Mouse (Mus musculus): ENCODE data around the gene Fscn2.
"Not testable (repeated sequence)": the region's sequence is repeated elsewhere in the genome, so short reads cannot be mapped to it uniquely, and the experiment has no call there.

The Fscn2 gene

DNA sequence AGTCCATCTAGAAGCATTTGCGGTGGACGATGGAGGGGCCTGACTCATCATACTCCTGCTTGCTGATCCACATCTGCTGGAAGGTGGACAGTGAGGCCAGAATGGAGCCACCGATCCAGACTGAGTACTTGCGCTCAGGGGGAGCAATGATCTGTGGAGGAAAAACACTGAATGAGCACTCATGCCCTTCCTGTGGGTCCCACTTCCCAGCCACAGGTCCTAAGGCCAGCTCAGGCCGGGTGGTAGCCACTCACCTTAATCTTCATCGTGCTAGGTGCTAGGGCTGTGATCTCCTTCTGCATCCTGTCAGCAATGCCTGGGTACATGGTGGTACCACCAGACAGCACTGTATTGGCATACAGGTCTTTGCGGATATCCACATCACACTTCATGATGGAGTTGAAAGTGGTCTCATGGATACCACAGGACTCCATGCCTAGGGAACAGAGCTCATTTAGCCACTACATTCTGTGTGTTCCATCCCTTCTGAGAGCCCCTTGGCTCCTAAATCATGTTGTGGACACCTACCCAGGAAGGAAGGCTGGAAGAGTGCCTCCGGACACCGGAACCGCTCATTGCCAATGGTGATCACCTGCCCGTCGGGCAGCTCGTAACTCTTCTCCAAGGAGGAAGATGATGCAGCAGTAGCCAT lies 14.8 kb upstream of the Fscn2 start:
- not testable (repeated sequence) for DNase-seq (ENCODE audit: low spot score)

DNA sequence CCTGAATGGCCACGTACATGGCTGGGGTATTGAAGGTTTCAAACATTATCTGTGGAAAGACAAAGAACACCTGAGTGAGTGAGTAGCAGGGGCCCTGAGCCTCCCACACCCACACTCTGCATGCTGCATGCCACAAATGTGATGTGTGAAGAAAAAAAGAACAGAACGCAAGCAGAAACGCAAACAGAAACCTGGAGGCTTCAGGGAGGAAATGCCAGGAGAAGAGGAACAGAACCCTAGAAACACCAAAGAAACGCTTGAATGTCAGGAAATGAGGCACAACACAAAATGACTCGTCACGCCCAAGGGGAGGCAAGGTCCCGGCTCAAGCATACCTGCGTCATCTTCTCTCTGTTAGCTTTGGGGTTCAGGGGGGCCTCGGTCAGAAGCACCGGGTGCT lies 14.0 kb upstream of the Fscn2 start:
- peak; percentile 41 for DNase-seq (ENCODE audit: low spot score)

DNA sequence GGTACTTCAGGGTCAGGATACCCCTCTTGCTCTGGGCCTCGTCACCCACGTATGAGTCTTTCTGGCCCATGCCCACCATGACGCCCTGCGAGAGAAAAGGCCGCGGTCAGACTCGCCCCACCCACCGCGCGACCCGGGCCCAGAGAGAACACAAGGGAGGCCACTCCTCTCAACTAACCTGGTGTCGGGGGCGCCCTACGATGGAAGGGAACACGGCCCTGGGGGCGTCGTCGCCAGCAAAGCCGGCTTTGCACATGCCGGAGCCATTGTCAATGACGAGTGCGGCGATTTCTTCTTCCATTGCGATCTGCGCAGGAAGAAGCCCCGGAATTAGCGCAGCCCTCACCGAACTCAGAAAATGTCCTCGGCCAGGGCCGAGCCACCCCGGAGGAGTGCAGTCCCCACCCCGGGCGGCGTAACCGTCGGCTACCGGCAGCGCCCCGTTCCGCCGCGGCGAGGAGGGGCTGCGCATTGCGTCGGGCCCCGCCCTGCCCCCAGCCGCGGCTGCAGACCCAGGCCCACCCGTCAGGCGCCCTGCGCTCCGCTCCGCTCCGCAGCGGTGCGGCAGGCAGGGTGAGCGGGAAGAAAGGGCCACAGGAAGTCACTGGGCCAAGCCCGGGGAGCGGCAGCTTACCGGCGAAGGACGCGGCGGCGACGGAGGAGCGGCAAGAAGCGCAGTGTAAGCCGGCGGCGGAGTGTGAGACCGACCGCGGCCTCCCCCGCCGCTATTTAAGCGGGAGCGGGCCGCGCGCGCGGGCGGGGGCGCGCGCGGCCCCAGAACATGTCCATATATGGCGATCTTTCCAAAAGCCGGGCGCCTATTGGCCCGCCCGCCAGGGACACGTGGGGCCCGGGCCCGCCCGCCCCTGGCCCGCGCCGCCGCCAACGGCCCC lies 13.3 kb upstream of the Fscn2 start, which contains the start of gene Actg1:
TSS of gene Actg1 (minus strand) at position 752 of the 893 bp plus-strand sequence.
- peak; percentile 96 for DNase-seq (ENCODE audit: low spot score)

DNA sequence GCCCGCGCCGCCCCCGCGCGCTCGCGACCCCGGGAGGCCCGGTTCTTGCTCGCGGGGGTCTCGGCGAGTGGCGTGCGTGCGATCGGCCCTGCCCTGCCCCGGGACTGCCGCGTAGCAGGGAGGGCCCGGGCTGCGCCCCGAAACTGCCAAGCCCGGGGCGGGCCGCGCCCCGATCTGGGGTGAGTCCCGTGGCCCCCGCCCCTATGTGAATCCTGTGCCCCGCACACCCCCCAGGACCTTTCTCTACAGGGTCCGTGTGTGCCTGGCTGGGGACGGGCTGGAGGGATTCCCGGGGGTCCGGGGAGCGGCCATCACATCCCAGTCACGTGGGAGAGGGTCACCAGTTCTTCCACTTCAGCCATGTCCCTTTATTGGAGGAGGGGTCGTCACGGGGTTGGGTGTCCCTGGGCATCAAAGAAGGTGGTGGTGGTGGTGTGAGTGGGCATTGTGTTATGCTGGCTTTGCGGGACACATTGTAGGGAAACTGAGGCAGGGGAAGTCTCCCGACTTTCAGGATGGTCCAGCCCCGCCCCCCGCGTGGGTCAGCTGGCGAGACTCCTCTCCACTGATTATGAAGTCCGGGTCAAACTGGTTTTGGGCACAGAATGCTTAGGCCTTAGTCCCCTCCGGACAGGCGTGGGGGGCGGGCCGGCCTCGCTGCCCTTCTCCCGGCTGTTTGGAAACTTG lies 12.5 kb upstream of the Fscn2 start:
- peak; percentile 77 for DNase-seq (ENCODE audit: low spot score)

DNA sequence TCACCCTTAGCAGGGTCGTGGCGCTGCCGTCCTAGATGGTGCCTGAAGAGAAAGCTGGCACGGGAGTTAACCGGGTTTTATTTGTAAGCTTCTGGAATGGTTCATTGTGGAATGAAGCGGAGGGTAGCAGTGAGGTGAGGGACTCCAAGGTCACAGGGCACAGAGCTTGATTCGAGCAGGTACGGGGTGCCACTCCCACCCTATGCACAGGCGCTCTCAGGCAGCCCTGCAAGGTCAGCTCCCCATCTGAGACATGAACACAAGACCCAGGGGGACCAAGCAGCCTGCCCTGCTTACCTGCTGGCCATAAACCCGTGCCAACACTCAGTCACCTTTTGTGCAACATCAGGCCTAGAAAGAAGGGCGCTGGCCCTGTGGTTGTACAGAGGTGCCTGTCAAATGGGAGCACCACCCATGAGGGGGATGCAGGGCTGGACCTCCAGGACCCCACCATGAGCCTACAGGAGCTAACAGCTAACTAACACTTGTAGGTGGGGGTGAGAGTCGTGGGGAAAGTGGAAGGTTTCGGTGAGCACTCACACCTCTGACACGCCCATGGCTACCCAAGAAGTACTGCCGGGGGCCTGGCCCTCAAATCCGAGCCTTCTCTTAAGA lies 11.9 kb upstream of the Fscn2 start:
- DNase-seq (ENCODE audit: low spot score), result peak; percentile 63

DNA sequence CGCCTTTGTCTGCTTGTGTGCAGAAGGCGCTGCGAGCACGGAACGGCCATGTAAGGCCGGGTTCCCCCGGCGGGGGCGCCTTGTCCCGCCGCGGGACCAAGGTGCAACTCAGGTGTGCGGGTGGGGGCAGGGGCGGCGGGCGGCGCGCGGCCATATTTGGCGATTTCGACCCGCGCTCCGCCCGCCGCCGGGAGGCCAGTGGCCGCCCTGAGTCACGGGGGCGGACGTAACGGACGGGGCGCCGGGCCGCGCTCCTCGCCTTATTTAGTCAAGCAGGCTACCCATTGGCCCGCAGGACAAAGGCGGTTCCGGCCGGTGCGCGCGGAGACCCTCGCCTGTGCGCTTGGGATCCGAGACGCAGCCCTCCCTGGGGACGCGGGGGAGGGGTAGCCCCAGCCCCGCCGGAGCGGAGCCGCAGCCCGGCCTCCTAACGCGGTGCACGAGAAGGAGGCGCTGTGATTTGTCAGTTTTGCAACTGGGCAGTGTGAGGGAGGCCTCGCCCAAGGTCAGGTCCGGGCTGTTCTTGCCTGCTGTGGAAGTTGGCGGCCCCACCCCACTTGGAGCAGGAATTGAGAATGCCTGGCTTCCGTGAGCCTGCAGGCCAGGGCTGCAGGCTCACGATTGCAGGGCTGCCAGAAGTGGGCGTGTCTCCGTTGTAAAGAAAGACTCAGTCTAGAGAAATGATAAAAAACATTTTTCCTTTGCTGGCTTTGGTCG lies 11.2 kb upstream of the Fscn2 start:
- DNase-seq (ENCODE audit: low spot score), result peak; percentile 97

DNA sequence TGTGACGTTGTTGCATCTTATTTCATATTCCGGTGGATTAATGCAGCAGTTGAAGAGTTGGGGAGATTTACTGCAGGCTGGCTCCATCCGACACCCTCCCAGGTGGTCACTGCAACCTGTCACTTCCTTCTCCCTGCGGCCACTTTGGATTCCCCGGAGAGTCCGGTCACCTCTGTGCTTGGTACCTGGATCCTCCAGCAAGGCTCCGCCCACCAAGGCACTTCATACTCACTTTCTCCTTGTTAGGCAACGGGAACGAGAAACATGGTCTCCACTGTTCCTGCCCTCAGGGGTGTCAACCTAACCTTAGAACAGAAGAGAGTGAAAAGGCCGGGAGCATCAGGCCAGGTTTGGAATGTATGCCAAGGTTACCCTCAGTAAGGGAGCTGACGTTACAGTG lies 10.6 kb upstream of the Fscn2 start:
- DNase-seq (ENCODE audit: low spot score), result peak; percentile 49

DNA sequence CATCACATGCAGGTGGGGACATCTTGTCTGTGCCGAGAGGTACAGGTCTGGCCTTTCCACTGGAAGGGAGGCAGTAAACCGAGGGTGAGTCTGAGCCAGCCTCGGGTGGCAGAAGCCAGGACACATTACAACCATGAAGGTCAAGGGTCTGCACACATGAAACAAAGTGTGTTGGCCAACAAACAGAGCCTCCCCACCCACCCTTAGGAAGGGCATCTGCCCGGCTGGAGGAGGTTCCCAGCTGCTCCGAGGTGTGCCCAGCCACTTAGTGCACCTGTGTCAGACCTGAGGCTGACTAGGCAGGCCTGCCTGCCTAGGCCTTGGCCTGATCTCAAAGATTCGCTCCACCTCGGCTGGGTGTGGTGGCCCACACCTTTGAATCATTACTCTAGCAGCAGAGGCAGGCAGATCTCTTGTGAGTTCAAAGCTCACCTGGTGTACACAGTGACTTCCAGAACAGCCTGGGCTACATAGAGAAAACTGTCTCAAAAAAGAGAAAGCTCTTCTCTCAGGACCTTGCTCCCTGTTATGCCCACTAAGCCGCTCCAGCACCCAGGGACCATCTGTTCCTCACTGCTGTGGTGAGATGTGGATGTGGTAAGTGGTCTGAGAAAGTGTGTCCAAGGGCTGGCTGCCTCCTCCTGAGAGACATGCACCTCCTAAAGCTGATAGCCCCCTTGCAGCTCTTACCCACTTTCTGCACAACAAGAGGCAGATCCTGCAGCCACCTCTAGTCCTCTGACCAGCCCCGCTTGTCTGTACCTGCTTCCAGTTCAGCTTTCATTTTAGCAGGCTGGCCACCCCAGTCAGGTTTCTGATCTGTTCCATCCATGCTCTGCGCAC lies 9.9 kb upstream of the Fscn2 start:
- no peak for DNase-seq (ENCODE audit: low spot score)

DNA sequence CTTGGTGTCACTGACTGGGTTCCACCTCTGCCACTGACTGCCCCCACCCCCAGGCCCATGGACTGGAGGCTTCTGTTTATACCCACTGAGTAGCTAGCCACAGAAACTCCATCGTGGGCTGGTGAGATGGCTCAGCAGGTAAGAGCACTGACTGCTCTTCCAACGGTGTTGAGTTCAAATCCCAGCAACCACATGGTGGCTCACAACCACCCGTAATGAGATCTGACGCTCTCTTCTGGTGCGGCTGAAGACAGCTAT lies 9.3 kb upstream of the Fscn2 start:
- not testable (repeated sequence) for DNase-seq (ENCODE audit: low spot score)

DNA sequence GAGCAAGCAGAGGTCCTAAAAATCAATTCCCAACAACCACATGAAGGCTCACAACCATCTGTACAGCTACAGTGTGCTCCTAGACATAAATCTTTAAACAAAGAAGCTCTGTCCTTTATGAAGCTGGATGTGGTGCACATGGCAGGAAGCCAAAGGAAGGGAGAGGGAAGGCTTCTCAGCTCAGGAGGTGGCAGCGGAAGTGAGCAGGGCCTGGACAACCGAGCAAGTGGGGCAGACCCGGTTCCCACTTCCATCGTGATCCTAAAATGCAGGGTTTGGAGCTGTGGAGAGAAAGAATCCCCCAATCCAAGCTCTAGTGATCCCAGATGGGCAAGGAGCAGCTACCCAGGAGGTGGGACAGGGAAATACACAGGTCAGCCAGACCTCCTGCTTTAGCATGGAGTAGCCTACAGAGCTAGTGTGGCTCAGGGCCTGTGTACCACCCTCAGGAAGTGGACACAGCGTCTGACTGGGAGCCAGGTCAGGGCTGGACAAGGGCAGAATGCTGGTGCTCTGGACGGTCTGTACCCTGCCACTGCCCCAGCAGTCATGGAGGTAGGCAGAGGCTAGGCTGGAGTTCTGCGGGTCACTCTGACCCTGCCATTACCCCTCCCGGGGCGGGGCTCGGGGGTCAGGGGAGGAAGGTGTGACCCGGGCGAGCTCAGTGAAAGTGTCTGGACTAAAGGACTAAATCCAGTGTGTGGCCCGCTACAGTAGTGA lies 8.6 kb upstream of the Fscn2 start:
- DNase-seq (ENCODE audit: low spot score), result peak; percentile 87

DNA sequence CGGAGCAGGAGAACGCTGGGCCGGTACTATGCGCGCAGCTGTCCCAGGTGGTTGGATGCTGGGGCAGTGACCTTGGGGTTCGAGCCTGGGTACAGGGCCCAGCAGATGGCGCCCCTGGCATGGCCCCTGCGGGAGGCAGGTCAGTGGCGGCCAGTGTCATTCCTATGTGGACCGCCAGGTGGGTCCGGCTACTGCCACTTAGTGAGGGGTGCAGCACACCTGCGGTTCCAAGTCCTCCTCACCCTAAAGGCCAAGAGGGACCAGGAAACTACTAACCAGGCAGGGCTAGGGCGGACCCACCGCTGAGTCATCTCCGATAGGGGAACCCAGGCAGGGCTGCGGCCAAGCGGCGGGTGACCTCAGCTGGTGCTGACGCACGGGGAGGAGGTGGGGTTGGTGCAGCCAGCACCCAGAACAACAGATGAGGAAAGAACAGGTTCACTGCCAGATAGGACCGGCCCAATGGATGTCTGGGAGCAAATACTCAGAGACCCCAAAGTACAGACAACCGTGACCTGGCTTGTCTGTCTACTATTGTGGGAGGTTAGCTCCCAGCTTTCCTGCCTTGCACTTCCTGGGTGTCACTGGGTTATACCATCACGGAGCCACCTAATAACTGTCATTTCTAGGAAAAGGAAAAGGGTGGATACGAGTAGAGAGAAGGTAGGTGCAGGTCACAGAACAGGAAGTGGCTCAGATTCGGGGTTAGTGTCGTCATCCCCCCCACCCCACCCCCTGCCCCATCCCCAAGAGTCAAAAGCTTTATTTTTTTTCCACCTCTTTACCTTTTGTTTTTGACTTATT lies 7.6 kb upstream of the Fscn2 start:
- DNase-seq (ENCODE audit: low spot score), result peak; percentile 89

DNA sequence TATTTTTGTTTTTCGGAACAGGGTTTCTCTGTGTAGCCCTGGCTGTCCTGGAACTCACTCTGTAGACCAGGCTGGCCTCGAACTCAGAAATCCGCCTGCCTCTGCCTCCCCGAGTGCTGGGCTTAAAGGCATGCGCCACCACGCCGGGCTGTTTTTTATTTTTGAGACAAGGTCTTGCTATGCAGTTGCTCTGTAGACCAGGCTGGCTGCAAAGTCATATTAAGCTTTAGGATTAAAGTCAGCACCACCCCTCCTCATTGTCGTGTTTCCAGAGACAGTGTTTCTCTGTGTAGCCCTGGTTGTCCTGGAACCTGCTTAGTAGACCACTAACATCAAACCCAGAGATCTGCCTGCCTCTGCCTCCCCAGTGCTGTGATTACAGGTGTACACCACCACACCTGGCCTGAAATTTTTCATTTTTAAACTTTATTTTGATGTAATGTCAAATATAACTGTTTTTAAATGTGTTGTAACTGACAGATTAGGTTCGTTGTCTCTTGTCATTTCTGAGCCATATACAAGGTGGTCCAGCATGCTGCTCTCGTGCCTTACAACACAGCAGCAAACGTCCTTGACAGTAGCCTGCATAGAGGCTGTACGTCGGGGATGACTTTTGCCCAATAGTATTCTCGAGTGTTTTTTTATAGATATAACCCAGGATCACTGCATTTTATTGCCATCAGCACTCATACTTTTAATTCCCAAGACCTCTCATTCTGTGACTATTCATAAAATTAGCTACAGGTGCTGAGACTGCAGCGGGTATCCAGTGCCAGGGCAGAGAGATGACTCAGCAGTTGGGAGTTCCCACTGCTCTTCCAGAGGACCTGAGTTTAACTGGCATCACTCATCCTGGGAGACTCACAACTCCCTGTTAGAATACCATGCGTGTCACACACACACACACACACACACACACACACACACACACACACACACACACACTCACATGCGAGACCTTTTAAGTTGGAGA lies 6.7 kb upstream of the Fscn2 start:
- DNase-seq (ENCODE audit: low spot score), result peak; percentile 60

DNA sequence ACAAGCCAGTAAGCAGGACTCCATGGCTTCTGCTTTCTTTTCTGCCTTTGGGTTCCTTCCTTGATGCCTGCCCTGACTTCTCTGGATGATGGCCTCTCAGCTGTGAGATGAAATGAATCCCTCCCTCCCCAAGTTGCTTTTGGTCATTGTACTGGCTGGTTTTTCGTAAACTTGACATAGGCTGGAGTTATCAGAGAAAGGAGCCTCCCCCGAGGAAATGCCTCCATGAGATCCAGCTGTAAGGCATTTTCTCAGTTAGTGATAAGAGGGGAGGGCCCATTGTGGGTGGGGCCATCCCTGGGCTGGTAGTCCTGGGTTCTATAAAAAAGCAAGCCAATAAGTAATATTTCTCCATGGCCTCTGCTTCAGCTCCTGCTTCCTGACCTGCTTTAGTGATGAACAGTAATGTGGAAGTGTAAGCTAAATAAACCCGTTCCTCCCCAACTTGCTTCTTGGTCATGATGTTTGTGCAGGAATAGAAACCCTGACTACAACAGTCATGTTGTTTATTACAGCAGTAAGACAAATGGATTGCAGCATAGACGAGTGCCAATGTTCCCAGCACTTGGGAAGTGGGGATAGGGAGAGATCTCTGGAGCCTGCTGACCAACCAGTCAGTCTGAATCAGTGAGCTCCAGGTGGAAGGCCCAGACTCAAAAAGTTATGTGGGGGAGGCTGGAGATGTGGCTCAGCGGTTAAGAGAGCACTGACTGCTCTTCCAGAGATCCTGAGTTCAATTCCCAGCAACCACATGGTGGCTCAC lies 5.9 kb upstream of the Fscn2 start:
- no peak for DNase-seq (ENCODE audit: low spot score)

DNA sequence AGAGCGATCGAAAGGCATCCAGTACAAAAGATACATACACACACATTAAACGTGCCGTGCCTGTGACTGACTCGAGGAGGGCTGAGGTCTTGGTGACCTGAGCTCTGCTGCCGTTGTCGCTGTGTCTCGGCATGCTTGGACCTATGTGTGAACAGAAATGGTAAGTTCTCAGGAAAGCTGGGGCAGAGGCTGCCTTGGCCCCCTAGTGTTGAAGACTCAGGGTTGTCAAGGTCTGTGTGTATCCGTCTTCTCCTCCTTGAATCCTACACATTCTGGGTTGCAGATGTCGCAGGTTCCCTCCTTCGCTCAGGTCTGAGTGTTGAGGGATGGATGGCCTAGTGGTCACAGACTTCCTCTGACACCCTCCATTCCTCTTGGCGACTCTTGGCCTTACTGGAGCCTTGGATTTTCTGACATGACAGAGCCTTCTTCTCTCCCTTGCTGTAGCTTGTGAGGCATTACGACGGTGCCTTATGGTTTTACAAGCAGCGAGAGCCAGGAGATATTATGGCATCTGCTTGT lies 5.0 kb upstream of the Fscn2 start:
- DNase-seq (ENCODE audit: low spot score), result no peak

DNA sequence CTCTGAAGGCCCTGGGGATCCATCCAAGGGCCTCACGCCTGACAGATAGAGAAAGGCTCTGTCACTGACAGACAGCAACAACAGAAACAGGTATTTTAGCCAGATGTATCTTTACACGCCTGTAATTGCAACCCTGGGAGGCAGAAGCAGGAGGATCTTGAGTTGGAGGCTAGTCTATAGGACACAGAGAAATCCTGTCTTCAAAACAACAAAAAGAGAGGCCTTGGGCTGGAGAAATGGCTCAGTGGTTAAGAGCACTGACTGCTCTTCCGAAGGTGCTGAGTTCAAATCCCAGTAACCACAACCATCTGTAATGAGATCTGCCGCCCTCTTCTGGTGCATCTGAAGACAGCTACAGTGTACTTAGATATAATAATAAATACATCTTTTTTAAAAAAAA lies 4.4 kb upstream of the Fscn2 start:
- DNase-seq (ENCODE audit: low spot score), result no peak

DNA sequence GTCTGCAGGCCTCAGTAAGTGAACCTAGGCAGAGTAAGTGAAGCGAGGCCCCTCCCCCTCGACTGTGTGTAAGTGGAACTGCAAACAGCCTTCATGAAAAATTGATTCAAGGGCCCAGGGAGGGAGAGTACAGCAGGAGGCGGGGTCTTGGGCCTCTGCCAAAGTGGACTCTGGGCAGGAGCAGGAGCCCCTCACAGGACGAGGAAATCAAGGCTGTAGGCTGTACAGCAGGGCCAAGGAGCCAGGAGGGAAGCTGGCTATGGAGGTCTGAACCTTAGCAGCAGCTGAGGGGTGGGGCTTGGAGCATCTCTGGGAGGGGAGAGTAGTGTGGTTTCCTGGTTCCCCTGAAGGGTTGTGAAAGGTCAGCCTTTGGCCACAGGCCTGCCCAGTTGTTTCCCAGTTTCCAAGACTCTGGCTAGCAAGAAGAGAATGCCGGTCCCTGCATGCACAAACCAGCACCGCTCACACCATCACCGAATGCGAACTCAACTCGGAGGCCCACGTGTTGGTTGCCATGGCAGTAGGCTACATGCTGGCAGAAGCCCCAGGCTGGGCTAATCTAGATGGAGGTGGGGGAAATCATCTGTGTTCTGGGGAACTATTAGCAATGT lies 3.4 kb upstream of the Fscn2 start:
- DNase-seq (ENCODE audit: low spot score), result peak; percentile 87

DNA sequence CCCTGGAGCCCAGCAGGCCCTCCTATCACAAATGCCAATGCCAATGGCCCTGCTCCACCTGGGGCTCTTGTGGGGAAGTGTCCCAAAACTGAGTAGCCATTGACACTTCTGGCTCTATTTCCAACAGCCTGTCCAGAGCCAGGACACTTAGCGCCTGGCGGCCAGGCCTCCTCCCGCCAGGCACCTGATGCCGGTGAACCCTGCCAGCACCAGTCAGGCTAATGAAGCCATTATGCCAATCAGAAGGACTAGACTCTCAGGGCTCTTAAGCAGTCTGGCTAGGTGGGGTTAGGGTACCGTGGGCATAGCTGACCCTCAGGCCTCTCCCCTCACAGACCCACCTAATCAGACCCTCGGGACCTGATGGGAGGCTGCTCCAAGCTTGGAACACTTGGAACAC lies 1.9 kb upstream of the Fscn2 start:
- peak; percentile 63 for DNase-seq (ENCODE audit: low spot score)
